Mouse (Mus musculus) liver, adult 2 months (tissue): Measurements from ENCODE around the gene Map2k4. TPM values are rescaled to one million over a fixed set of nuclear protein-coding genes. Genes with fewer than 3 reads are reported as not detected.

ENCODE experiments used
- DNase-seq: peaks from one replicate; pipeline ENCODE4 v3.0.0-alpha.2; 2011; ENCODE audit warnings: low read depth, low spot score; ENCODE audit errors: extremely low read depth
- H3K27ac ChIP-seq: fragments of 200-500 bp; replicated peaks from 2 replicates; pipeline ENCODE4 v1.5.1; 2012; ENCODE audit warnings: low read depth, mild to moderate bottlenecking, control low read depth, inconsistent platforms, low read length; ENCODE audit not compliant: insufficient read depth
- H3K27me3 ChIP-seq: fragments of 200-500 bp; 2 replicates; pipeline ENCODE4 v1.6.1; 2012; ENCODE audit warnings: mild to moderate bottlenecking, moderate library complexity, low read length, inconsistent platforms; ENCODE audit not compliant: control insufficient read depth, insufficient read depth
- H3K36me3 ChIP-seq: fragments of 200-500 bp; 2 replicates; pipeline ENCODE4 v1.6.1; 2012; ENCODE audit warnings: low read length, inconsistent platforms; ENCODE audit not compliant: control insufficient read depth, insufficient read depth
- H3K4me1 ChIP-seq: fragments of 200-500 bp; 2 replicates; pipeline ENCODE4 v1.6.1; 2011; ENCODE audit warnings: low read length; ENCODE audit not compliant: control insufficient read depth, insufficient read depth
- H3K4me3 ChIP-seq: fragments of 200-500 bp; 2 replicates; pipeline ENCODE4 v1.5.1; 2011; ENCODE audit warnings: low read depth, mild to moderate bottlenecking, control low read depth, low read length, moderate library complexity; ENCODE audit not compliant: insufficient read depth
- H3K79me2 ChIP-seq: fragments of 200-500 bp; 2 replicates; pipeline ENCODE4 v1.6.1; 2012; ENCODE audit warnings: inconsistent platforms, mild to moderate bottlenecking, low read length, moderate library complexity; ENCODE audit not compliant: control insufficient read depth, insufficient read depth
- H3K9ac ChIP-seq: fragments of 200-500 bp; 2 replicates; pipeline ENCODE4 v1.6.1; 2012; ENCODE audit warnings: low read depth, mild to moderate bottlenecking, control low read depth, inconsistent platforms, low read length
- CTCF ChIP-seq: fragments of 200-500 bp; IDR thresholded peaks from 2 replicates; pipeline ENCODE4 v1.5.1; 2011; ENCODE audit warnings: low read depth, low read length, control low read depth
- POLR2A ChIP-seq: fragments of 200-500 bp; IDR thresholded peaks from 2 replicates; pipeline ENCODE4 v1.6.1; 2011; ENCODE audit warnings: low read length, control low read depth; ENCODE audit not compliant: insufficient read depth; ENCODE audit errors: extremely low read depth
- WGBS: fragments of 180-500 bp; shearing (Covaris S2); methylation state at CpG from one replicate; pipeline ENCODE4 v1.1.7; 2018; 5-methylcytosine and 5-hydroxymethylcytosine counted together
- polyA plus RNA-seq: library from polyadenylated mRNA; depleted of rRNA; stranded (reverse); fragments of >200 nt; gene quantifications from 2 replicates; pipeline ENCODE4 v1.2.3, GENCODE M21; 2012
- total RNA-seq: library from RNA; depleted of rRNA; stranded (reverse); fragments of >200 nt; gene quantifications from 2 replicates; pipeline ENCODE4 v1.2.3, GENCODE M21; 2014

Map2k4 gene
- total and polyA plus RNA-seq, 2 experiments = 11.6 to 27.1 TPM

DNA sequence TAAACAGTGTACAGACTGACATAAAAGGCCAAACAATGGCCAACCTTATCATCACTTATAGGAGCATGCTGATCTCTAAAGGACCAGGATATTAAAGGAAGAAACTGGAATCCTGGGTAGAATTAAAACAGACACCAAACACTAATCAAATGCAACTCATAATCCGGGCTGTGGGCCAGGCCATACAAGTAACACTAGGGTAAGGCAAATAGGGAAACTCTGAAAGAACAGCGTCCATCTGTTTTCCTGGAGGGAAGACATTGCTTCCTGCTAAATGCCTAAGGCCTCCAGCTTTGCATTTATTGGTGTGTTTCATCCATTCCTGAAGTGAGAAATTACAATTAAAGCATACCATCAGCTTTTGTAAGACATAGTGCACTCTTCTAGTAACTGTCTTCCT lies 81.9 kb downstream of the Map2k4 start:
- no peak overlapping the region for H3K27ac ChIP-seq
- no peaks in the 10 kb centered on the region for H3K27me3 ChIP-seq
- no peak for DNase-seq
- peaks cover 31% of the 10 kb centered on the region for H3K36me3 ChIP-seq
- H3K9ac ChIP-seq = no peak overlapping the region
- H3K4me1 ChIP-seq = no peaks in the 10 kb centered on the region
- WGBS = 87% methylated on average over 2 of the region's 2 CpGs
- H3K4me3 ChIP-seq = no peak overlapping the region
- TF ChIP-seq POLR2A = no peak
- no peak for TF ChIP-seq CTCF
- no peaks in the 10 kb centered on the region; the same call in 1 of the 2 replicates for H3K79me2 ChIP-seq

DNA sequence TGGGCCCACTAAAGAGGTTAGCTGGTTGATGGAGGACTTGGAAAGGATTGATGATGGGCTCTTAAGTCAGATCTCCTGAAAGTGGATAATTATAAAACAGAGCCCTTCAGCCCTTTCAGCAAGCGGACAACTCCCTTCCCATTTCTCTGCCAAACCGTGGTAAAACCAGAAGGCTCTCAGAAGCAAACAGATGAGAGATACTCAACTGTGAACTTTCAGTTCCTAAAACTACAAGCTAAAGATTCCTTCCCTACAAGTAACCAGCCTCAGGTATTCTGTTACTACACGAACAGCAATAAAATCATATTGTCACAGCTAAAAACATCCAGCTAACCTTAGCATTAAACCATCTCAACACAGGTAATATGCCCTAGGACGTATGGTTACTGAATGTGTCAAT lies 83.2 kb downstream of the Map2k4 start:
- no peak for DNase-seq
- peaks cover 35% of the 10 kb centered on the region for H3K36me3 ChIP-seq
- 84% methylated on average over 4 of the region's 4 CpGs for WGBS

DNA sequence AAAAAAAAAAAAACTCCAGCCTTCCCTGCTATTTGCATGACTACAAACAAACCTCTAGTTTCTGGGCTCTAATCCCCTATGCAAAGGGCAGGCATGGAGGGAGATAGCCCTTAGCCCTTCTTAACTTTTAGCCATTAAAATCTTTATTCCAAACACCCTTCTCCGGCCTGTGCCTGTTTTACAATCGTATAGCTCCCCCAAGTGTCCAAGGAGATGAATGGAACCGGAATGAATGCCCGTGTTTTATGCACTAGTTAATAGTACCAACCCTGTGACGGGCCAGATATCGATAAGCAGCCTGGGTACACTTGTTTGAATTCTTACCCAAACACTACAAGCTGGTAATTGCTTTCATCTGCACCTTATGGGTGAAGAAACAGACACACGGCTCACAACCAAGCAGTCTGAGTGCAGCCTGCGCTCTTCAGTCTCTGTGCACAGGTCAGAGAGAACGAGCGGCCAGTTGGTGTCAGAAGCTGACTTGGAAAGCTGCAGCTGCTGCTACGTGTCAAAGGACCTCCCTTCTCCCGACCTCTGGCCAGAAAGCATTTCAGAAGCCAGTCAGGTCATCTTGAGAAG lies 109.2 kb downstream of the Map2k4 start:
- DNase-seq = peak; percentile 19
- Histone ChIP-seq H3K4me3 (no peak overlapping the region), H3K79me2 (no peaks in the 10 kb centered on the region), H3K27me3 (no peaks in the 10 kb centered on the region), H3K9ac (no peak overlapping the region), H3K27ac (no peak overlapping the region), H3K4me1 (no peaks in the 10 kb centered on the region), H3K36me3 (no peaks in the 10 kb centered on the region)
- TF ChIP-seq POLR2A (no peak), CTCF (peak; percentile 34)
- WGBS = 34% methylated on average over 12 of the region's 12 CpGs

More for the DNA sequence above, 83.2 kb downstream of the Map2k4 start:
- Histone ChIP-seq H3K27me3 (no peaks in the 10 kb centered on the region), H3K9ac (no peak overlapping the region), H3K4me1 (no peaks in the 10 kb centered on the region), H3K27ac (no peak overlapping the region), H3K4me3 (no peak overlapping the region), H3K79me2 (no peaks in the 10 kb centered on the region; the same call in 1 of the 2 replicates)
- TF ChIP-seq POLR2A (no peak), CTCF (no peak)

DNA sequence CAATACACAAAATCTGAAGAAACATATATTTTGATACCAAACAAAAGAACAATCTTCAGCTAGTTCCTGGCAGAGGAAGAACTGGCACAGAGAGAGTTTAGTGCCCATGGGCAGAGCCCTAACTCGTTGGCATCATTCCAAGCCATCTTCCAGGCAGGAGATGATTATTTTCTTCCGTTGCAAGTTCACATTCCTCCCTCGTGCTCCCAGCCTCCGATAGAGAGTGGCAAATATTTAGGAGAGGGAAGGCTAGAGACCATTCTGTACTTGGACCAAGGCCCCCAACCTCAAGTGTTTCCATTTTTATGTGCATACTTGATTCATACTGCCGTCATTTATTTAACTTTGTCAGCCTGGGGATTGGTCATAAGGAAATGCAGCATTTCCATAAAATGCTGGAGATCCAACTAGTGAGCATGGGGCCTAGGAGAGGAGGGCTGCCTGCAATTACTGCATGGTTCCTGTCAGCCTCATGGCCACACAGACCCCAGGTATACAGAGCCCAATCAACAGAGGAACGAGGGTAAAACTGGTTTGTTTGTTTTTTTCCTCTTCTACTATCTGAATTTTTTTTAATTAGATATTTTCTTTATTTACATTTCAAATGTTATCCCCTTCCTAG lies 120.6 kb downstream of the Map2k4 start:
- Histone ChIP-seq H3K4me1 (no peaks in the 10 kb centered on the region), H3K27ac (no peak overlapping the region), H3K79me2 (no peaks in the 10 kb centered on the region), H3K27me3 (no peaks in the 10 kb centered on the region), H3K36me3 (no peaks in the 10 kb centered on the region), H3K9ac (no peak overlapping the region), H3K4me3 (no peak overlapping the region)
- TF ChIP-seq POLR2A = no peak
- no peak for TF ChIP-seq CTCF
- 62% methylated on average over 6 of the region's 6 CpGs for WGBS
- DNase-seq = no peak

DNA sequence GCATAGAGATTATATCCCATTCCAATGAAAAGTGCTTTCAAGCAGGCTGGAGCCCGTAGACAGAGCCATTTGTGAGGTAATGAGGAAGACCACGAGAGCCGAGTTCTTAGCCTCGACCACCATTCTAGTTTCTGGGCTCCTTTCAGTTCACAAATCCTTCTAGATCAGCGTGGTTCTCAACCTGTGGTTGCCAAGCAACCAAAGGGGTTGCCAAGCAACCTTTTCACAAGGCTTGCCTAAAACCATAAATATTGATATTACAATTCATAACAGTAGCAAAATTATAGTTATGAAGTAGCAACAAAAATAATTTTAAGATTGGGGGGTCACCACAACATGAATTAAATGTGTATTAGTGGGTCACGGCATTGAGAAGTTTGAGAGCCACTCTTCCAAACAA lies 123.2 kb downstream of the Map2k4 start:
- no peak overlapping the region for H3K9ac ChIP-seq
- TF ChIP-seq POLR2A = no peak
- no peak for TF ChIP-seq CTCF
- DNase-seq = no peak
- H3K36me3 ChIP-seq = no peaks in the 10 kb centered on the region
- no peak overlapping the region for H3K4me3 ChIP-seq
- H3K4me1 ChIP-seq = no peaks in the 10 kb centered on the region
- WGBS = 73% methylated on average over 6 of the region's 6 CpGs
- no peaks in the 10 kb centered on the region for H3K79me2 ChIP-seq
- no peaks in the 10 kb centered on the region for H3K27me3 ChIP-seq
- no peak overlapping the region for H3K27ac ChIP-seq

DNA sequence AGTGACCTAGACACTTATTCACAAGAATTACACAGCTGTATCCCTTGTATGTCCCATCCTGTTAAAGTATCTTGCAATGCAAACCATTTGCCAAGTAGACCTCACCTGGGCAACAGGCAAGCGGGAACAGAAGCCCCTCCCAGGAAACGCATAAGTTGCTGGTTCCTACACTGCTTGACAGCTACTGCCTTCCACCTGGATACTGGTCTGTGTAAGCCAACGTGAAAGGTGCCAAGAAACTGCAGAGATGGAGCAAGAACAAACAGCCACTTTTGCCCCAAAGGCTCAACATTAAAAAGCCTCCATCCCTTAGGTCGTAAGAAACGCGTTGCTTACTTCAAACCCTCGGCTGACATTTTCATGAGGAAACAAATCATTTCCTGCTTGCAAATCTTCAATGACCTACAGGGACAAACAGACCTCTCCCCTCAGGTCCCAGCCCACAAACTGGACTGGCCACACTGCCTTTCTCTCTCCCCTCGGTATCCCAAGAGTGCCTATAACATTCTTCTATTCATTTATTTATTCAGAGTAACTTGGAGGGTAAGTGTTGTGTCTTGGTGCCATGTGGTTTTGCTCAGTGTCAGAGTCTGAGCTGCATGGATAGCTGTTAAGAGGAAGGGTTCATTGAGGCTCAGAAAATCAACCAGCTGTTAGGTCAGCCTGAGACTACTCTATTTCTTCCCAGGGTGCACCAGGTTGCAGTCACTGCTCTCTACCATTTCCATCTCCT lies 126.1 kb downstream of the Map2k4 start:
- Histone ChIP-seq H3K4me3 (no peak overlapping the region), H3K27ac (no peak overlapping the region), H3K4me1 (no peaks in the 10 kb centered on the region), H3K9ac (no peak overlapping the region), H3K36me3 (no peaks in the 10 kb centered on the region), H3K27me3 (no peaks in the 10 kb centered on the region), H3K79me2 (no peaks in the 10 kb centered on the region)
- no peak for DNase-seq
- no peak for TF ChIP-seq CTCF
- TF ChIP-seq POLR2A = no peak
- 70% methylated on average over 8 of the region's 8 CpGs for WGBS
